Mouse (Mus musculus) mature B cell (primary cell): ENCODE results near the gene Ptgdr.
"Not testable (repeated sequence)": the region's sequence is repeated elsewhere in the genome, so short reads cannot be mapped to it uniquely, and the experiment has no call there.

Experiments
- in situ Hi-C: fragments of 300-500 bp; cut with MboI; formaldehyde crosslinking; loops from 2 replicates; pipeline ENCODE4 v1.14.3; 2019

The Ptgdr gene

DNA sequence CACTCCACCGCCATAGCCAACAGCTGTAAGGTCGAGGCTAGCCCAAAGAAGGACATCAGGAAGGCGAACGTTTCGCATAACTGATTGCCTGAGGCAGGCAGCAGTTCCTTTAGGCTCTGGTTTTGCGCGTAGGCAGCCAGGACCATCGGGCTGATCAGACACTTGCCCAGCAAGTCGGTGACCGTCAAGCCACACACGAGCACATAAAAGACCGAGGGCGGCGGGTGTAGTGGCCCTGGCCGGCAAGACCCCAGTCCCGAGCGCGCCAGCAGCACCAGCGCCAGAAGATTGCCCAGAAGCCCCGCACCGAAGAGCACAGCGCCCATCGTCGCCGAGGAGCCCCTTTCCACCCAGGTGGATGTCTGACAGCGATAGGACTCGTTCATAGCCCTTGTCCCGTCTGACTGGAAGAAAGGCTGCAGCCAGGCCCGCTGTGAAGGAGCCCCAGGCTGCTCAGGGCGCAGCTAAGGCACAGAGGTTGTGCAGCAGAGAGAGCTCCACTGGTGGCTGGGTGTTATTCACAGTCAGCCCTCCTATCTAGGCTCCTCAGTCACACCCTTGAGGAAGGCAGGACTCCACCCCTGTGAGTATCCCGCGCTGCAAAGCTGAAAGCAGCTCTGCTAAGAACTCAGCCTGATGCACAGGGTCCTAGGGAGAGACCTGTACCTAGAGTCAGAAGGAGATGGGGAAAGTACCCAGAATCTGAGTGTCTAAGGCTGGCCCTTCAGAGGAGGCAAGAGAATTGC is at the start of gene Ptgdr:
Ptgdr (minus strand) TSS at position 508 of the 746 bp plus-strand sequence.
- in situ Hi-C loops = no loop called here

GRCm38 (mm10) chr14:44907774-44908173 is 48.6 kb upstream of the Ptgdr start:
- in situ Hi-C loops = no loop called here

GRCm38 (mm10) chr14:44904199-44904598 is 45.0 kb upstream of the Ptgdr start:
- in situ Hi-C loops = no loop called here

- in situ Hi-C loops = not testable (repeated sequence)
These were observed 42.6 kb upstream of the Ptgdr start for GRCm38 (mm10) chr14:44901735-44902134.

GRCm38 (mm10) chr14:44891387-44892132 is 32.4 kb upstream of the Ptgdr start:
- in situ Hi-C loops = no loop called here

DNA sequence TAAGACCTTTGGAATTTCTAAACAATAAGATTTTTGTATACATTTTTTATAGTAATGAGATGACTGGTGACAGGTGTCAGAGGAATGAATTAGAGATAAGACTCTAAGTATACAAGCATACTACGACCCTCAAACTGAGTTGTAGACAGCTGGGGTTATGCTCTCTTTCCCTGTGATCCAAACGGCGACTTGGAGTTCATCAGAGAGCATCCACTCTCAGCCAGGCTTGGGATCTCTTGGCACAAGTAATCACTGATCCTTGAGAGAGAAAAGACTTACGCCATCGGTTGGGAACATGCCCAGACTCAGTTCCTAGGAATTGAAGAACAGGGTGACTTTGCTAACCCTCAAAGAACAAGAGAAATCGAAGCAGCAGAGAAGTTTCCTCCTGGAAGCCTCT is 10.5 kb upstream of the Ptgdr start:
- in situ Hi-C loops = no loop called here

DNA sequence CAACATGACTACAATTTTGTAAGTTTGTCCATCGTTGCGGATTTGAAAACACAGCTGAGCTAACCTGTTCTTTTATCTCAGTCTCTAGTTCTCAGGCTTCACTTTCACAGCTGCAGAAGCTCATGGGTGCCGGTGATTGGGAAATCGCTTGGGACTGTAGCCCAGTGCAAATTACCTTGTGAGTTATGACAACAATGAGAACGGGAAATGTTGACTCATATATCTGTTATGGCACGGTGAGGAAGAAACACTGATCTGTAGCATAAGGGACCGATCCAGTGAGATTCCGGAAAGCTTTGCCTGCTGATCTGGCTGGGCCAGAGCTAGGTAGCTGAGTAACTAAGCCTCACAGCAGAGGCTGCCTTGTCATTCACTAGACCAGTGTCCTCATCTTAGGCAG is 6.5 kb upstream of the Ptgdr start:
- in situ Hi-C loops = no loop called here

DNA sequence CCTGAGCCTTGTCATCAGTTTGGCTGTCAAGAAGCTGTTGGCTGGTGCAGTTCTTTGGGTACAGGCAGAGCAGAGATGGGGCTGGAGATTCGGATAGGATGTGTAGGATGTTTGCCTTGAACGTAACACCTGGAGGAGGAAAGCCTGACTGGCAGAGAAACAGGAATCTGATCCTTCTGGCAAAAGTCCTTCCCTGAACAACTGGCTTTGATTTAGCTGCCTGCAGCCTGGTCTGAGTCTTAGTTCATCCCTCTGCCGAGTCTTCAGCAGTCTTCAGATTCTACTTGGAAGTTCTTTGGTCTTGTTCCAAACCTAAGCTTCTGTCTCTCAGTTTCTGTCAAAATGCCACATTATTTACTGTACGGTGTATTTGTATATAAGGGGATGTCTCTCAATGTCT is 3.9 kb upstream of the Ptgdr start:
- in situ Hi-C loops = no loop called here

DNA sequence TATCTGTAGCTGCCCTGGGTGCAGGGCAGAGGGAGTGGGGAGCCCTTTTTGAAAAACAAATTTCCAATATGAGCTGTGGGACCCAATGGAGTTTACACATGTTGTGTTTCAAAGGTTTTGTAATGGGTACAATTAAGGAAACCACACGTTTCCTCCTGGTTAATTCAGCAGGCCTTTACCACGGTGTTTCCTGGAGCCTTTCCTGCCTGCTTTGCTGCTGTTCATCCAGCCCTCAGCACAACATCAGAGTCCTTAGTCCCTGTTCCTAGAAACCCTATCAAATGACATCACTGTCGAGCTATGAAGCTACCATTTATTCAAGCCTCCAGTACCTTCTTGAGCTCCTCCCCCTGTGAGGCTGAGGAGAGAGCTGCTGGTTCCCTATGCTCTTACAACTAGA is 2.0 kb upstream of the Ptgdr start:
- in situ Hi-C loops = no loop called here

- in situ Hi-C loops = no loop called here
These were observed 803 bp downstream of the Ptgdr start for GRCm38 (mm10) chr14:44858372-44858771.

GRCm38 (mm10) chr14:44850637-44851036 is 8.5 kb downstream of the Ptgdr start:
- in situ Hi-C loops = not testable (repeated sequence)

GRCm38 (mm10) chr14:44847740-44848139 is 11.4 kb downstream of the Ptgdr start:
- in situ Hi-C loops = no loop called here

GRCm38 (mm10) chr14:44846558-44847263 is 12.5 kb downstream of the Ptgdr start:
- in situ Hi-C loops = no loop called here

DNA sequence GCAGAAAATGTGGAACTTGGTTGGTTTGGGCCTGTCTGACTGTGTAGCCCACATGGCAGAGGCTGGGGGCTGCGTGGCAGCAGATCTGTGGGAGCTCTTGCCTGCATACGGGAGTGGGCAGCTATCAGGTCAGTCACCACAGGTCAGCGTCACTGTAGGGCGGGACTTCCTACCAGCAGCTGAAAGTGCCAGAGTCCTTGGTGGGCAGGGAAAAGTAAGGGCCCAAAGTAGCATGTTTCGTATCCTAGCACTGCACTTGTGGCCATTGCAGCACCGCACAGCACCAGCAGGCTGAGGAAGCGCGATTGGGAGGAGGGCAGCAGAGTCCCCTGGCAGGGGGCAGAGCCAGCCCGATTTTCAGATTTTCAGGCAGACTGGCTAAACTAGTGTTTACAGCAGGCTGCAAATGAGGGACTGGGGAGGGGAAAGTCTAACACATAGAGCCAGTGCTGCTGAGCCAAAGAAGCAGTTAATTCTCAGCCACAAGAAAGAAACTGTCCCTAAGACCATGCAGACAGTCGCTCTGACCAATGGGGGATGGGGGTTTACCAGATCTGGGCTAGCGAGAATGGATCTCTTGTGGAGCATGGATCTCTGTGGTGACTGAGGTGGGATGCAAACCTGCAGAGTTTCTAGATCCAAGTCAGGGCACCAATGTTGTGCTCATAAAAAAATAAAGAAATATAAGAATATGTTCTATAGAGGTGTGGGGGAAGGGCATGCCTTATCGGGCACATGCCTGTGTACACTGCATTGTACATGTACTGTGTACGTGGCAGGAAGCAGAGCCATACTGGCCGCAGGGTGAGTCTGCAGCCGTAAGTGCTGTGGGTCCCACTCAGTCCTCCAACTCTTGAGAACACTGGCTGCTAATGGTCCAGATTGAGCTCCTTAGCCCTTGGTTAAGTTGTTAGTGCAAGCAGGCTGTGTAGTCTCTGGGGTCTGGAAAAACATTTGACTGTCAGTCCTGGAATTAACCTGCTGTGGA is 15.1 kb downstream of the Ptgdr start:
- in situ Hi-C loops = no loop called here

DNA sequence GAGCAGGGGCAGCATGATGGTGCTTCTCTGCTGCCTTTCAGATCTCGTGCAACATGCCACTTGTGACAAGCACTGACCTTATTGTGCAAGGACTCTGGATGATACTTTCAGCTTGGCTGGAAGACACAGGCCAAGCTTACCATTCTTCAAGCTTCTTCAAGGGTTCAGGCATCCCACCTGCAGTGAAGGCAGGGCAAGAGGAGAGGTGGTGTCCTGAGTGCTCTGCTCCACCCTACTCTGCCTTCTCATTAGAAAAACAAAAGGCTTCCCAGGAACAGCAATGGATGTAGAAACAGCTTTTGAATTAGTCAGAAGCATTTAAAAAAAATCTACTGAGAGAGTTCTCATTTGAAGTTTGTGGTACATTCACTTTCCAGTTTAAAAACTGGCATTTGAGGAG is 20.5 kb downstream of the Ptgdr start:
- in situ Hi-C loops = no loop called here

DNA sequence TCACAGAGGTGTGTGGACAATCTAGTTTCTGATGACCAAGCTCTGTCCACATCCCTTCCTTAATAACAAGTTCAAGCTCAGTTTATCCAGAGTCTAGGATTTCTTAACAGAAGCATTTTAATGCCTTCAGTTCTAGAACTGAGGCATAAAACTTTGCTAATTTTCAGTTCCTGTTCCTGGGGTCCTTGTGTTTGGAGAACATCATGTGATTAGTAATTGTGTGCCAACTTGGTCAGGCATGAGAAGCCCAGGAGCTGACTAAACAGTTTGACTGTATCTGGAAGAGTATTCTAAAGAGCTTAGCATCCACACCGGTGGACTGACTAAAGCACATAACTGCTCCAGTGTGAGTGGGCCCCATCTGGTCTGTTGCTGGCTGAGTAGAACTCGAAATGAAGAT is 24.0 kb downstream of the Ptgdr start:
- in situ Hi-C loops = no loop called here

DNA sequence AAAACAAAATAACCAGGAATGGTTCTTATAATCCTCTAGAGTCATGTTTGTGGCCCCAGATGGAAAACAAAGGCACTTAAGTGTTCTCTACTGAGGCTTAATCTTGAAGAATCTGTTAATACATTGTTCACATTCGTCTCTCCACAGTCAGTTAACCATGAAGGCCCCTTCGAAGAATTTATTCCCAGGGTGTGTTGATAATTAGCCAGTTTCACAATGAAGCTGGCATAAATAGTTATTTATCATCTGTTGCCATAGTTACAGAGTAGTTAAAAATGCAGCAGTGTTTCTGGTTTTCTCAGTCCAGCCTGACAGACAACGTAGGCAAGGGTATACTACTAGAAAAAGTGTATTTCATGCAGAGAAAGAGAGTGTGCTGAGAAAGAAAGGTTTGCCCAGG is 25.0 kb downstream of the Ptgdr start:
- in situ Hi-C loops = not testable (repeated sequence)

- in situ Hi-C loops = not testable (repeated sequence)
These were observed 26.1 kb downstream of the Ptgdr start for GRCm38 (mm10) chr14:44833096-44833495.

GRCm38 (mm10) chr14:44827736-44828135 is 31.4 kb downstream of the Ptgdr start:
- in situ Hi-C loops = no loop called here

GRCm38 (mm10) chr14:44821177-44822057 is 37.8 kb downstream of the Ptgdr start:
- in situ Hi-C loops = no loop called here
